Mouse (Mus musculus): ENCODE data around the gene Rfx1. TPM values are rescaled to one million over a fixed set of nuclear protein-coding genes. Genes with fewer than 3 reads are reported as not detected.
A peak's percentile ranks its signal among the peaks of the same experiment; 100 is the strongest.

Gene Rfx1
- polyA plus RNA-seq, 1 experiment from 2014 or later = 9.5 TPM

- peaks cover 12% of the 10 kb centered on the region for H3K4me1 ChIP-seq (replicated peaks; ENCODE audit: control insufficient read depth, insufficient read depth, low read length)
- H3K36me3 ChIP-seq (ENCODE audit: control insufficient read depth, insufficient read depth, low read length) = peaks cover 16% of the 10 kb centered on the region; the same call in 1 of the 2 replicates
- ATAC-seq (replicated peaks; ENCODE audit: low FRiP score) = no peak
- H3K27me3 ChIP-seq (replicated peaks; ENCODE audit: control insufficient read depth, insufficient read depth, low read length) = no peaks in the 10 kb centered on the region
- H3K27ac ChIP-seq (ENCODE audit: low read depth, low read length) = no peak overlapping the region
- no peak overlapping the region for H3K9ac ChIP-seq (ENCODE audit: low read depth, low read length)
- peak overlapping the region; percentile 74 for H3K4me2 ChIP-seq
- no peaks in the 10 kb centered on the region for H3K9me3 ChIP-seq (ENCODE audit: control insufficient read depth, low read length)
- 82% methylated on average over 2 of the region's 2 CpGs for WGBS
- no peak overlapping the region for H3K4me3 ChIP-seq (ENCODE audit: low read depth, low read length)
- no peak for DNase-seq (ENCODE audit: low spot score)
These were observed 39.0 kb downstream of the Rfx1 start for GRCm38 (mm10) chr8:84105676-84106075.

DNA sequence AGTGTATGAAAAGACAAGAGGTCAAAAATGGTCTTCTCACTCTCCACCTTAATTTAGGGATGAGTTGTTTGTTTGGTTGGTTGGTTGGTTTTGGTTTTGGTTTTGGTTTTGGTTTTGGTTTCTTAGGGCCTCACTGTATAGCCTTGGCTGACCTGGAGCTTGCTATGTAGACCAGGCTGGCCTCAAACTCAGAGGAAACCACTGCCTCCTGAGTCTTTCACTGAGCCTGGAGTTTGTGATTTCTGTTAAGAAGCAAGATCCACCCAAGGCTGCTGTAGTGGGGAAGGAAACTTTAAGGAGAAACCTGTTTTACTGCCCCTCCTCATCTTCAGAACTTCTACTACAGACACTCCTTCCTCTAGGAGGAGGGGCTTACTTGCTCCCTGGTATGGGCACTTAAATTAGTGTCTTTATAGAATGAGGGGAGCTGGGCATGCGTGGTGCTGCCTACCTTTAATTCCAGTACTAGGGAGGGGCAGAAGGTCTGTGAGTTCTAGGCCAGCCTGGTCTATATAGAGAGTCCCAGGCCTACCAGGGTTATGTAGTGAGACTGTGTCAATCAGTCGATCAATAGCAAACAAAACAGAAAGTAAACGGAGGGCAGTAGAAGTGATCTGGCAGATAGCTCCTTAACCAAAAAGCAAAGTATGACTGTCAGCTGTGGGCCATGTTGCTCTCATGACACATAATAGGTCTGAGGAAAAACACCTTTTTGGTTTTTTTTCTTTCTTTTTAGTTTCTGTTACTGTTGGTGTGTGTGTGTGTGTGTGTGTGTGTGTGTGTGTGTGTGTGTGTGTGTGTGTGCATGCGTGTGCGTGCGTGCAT lies 39.8 kb downstream of the Rfx1 start:
- no peak overlapping the region for H3K27ac ChIP-seq (ENCODE audit: low read depth, low read length)
- 78% methylated on average over 5 of the region's 6 CpGs for WGBS

GRCm38 (mm10) chr8:84115646-84116045 lies 49.0 kb downstream of the Rfx1 start:
- Histone ChIP-seq H3K4me3 (ENCODE audit: low read depth, low read length) (no peak overlapping the region), H3K9ac (ENCODE audit: low read depth, low read length) (no peak overlapping the region), H3K4me2 (no peak overlapping the region), H3K4me1 (replicated peaks; ENCODE audit: control insufficient read depth, insufficient read depth, low read length) (no peaks in the 10 kb centered on the region), H3K9me3 (ENCODE audit: control insufficient read depth, low read length) (no peaks in the 10 kb centered on the region; the same call in 1 of the 2 replicates), H3K36me3 (ENCODE audit: control insufficient read depth, insufficient read depth, low read length) (no peaks in the 10 kb centered on the region), H3K27me3 (replicated peaks; ENCODE audit: control insufficient read depth, insufficient read depth, low read length) (no peaks in the 10 kb centered on the region), H3K27ac (ENCODE audit: low read depth, low read length) (no peak overlapping the region)
- ATAC-seq (replicated peaks; ENCODE audit: low FRiP score) = no peak
- 84% methylated on average over 6 of the region's 6 CpGs for WGBS
- DNase-seq (ENCODE audit: low spot score) = no peak

More for the DNA sequence above, 39.8 kb downstream of the Rfx1 start:
- no peak overlapping the region for H3K4me3 ChIP-seq (ENCODE audit: low read depth, low read length)
- no peak overlapping the region for H3K4me2 ChIP-seq
- ATAC-seq (replicated peaks; ENCODE audit: low FRiP score) (no peak), DNase-seq (ENCODE audit: low spot score) (no peak)
- H3K4me1 ChIP-seq (replicated peaks; ENCODE audit: control insufficient read depth, insufficient read depth, low read length) = peaks cover 12% of the 10 kb centered on the region
- H3K9ac ChIP-seq (ENCODE audit: low read depth, low read length) = no peak overlapping the region
- peaks cover 14% of the 10 kb centered on the region; the same call in 1 of the 2 replicates for H3K36me3 ChIP-seq (ENCODE audit: control insufficient read depth, insufficient read depth, low read length)
- no peaks in the 10 kb centered on the region for H3K27me3 ChIP-seq (replicated peaks; ENCODE audit: control insufficient read depth, insufficient read depth, low read length)
- H3K9me3 ChIP-seq (ENCODE audit: control insufficient read depth, low read length) = no peaks in the 10 kb centered on the region

GRCm38 (mm10) chr8:84122151-84122550 lies 55.5 kb downstream of the Rfx1 start:
- H3K27ac ChIP-seq (ENCODE audit: low read depth, low read length) = no peak overlapping the region
- DNase-seq (ENCODE audit: low spot score) = no peak
- H3K9ac ChIP-seq (ENCODE audit: low read depth, low read length) = no peak overlapping the region
- H3K4me2 ChIP-seq = no peak overlapping the region
- WGBS = 78% methylated on average over 3 of the region's 3 CpGs
- no peaks in the 10 kb centered on the region for H3K27me3 ChIP-seq (replicated peaks; ENCODE audit: control insufficient read depth, insufficient read depth, low read length)
- no peaks in the 10 kb centered on the region for H3K4me1 ChIP-seq (replicated peaks; ENCODE audit: control insufficient read depth, insufficient read depth, low read length)
- ATAC-seq (replicated peaks; ENCODE audit: low FRiP score) = no peak
- no peaks in the 10 kb centered on the region; the same call in 1 of the 2 replicates for H3K9me3 ChIP-seq (ENCODE audit: control insufficient read depth, low read length)
- no peaks in the 10 kb centered on the region for H3K36me3 ChIP-seq (ENCODE audit: control insufficient read depth, insufficient read depth, low read length)
- no peak overlapping the region for H3K4me3 ChIP-seq (ENCODE audit: low read depth, low read length)

- no peak within 1 kb of the TSS for H3K27ac ChIP-seq (ENCODE audit: low read depth, low read length)
- 55% methylated on average over 9 of the region's 9 CpGs for WGBS
- ATAC-seq (replicated peaks; ENCODE audit: low FRiP score) = no peak
- no peaks in the 10 kb centered on the region for H3K36me3 ChIP-seq (ENCODE audit: control insufficient read depth, insufficient read depth, low read length)
- DNase-seq (ENCODE audit: low spot score) = no peak
- no peaks in the 10 kb centered on the region for H3K27me3 ChIP-seq (replicated peaks; ENCODE audit: control insufficient read depth, insufficient read depth, low read length)
- H3K4me2 ChIP-seq = no peak within 1 kb of the TSS
- H3K4me1 ChIP-seq (replicated peaks; ENCODE audit: control insufficient read depth, insufficient read depth, low read length) = peaks cover 5% of the 10 kb centered on the region; the same call in 1 of the 2 replicates
- H3K9ac ChIP-seq (ENCODE audit: low read depth, low read length) = no peak within 1 kb of the TSS
- H3K9me3 ChIP-seq (ENCODE audit: control insufficient read depth, low read length) = no peaks in the 10 kb centered on the region
- H3K4me3 ChIP-seq (ENCODE audit: low read depth, low read length) = no peak within 1 kb of the TSS
These were observed 59.0 kb downstream of the Rfx1 start, which contains the start of gene Podnl1 for GRCm38 (mm10) chr8:84125656-84126055. Gene Podnl1, plus strand, starts transcription at chr8:84125989.

- no peak overlapping the region for H3K9ac ChIP-seq (ENCODE audit: low read depth, low read length)
These were observed 60.1 kb downstream of the Rfx1 start for GRCm38 (mm10) chr8:84126742-84127141.

DNA sequence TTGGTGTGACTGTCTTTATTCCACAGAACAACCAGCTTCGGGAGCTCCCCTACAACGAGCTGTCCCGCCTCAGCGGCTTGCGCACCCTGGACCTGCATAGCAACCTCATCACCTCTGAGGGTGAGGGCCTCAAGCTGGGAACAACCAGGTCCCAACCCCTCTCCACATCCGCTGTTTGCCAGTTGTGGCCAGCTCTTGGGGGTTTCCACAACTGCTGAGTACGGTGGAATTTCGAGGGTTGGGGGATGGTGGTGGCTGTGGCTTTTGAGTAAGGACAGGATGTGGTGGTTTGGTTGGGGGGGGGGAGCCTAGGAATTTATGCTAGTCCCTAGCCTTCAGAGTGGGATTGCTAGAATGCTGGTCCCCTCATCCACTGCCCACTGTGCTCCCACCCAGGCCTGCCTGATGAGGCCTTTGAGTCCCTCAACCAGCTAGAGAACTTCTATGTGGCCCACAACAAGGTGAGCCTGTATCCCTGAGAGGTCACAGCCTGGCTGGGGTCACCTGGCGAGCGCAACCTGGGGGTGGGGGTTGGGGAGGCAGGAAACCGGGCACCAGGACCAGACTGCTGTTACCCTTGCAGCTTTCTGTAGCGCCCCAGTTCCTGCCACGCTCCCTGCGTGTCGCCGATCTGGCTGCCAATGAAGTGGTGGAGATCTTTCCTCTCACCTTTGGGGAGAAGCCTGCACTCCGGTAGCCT lies 60.7 kb downstream of the Rfx1 start:
- Histone ChIP-seq H3K4me3 (ENCODE audit: low read depth, low read length) (no peak overlapping the region), H3K27me3 (replicated peaks; ENCODE audit: control insufficient read depth, insufficient read depth, low read length) (no peaks in the 10 kb centered on the region), H3K27ac (ENCODE audit: low read depth, low read length) (no peak overlapping the region), H3K36me3 (ENCODE audit: control insufficient read depth, insufficient read depth, low read length) (no peaks in the 10 kb centered on the region), H3K4me1 (replicated peaks; ENCODE audit: control insufficient read depth, insufficient read depth, low read length) (peaks cover 5% of the 10 kb centered on the region; the same call in 1 of the 2 replicates), H3K9me3 (ENCODE audit: control insufficient read depth, low read length) (no peaks in the 10 kb centered on the region), H3K4me2 (no peak overlapping the region), H3K9ac (ENCODE audit: low read depth, low read length) (no peak overlapping the region)
- 44% methylated on average over 17 of the region's 17 CpGs for WGBS
- ATAC-seq (replicated peaks; ENCODE audit: low FRiP score) = no peak
- DNase-seq (ENCODE audit: low spot score) = no peak

More at GRCm38 (mm10) chr8:84126742-84127141, 60.1 kb downstream of the Rfx1 start:
- H3K4me2 ChIP-seq = no peak overlapping the region
- H3K4me3 ChIP-seq (ENCODE audit: low read depth, low read length) = no peak overlapping the region
- H3K9me3 ChIP-seq (ENCODE audit: control insufficient read depth, low read length) = no peaks in the 10 kb centered on the region
- no peak for ATAC-seq (replicated peaks; ENCODE audit: low FRiP score)
- H3K27me3 ChIP-seq (replicated peaks; ENCODE audit: control insufficient read depth, insufficient read depth, low read length) = no peaks in the 10 kb centered on the region
- no peak overlapping the region for H3K27ac ChIP-seq (ENCODE audit: low read depth, low read length)
- H3K36me3 ChIP-seq (ENCODE audit: control insufficient read depth, insufficient read depth, low read length) = no peaks in the 10 kb centered on the region
- WGBS = 36% methylated on average over 2 of the region's 2 CpGs
- peaks cover 5% of the 10 kb centered on the region; the same call in 1 of the 2 replicates for H3K4me1 ChIP-seq (replicated peaks; ENCODE audit: control insufficient read depth, insufficient read depth, low read length)
- DNase-seq (ENCODE audit: low spot score) = no peak

DNA sequence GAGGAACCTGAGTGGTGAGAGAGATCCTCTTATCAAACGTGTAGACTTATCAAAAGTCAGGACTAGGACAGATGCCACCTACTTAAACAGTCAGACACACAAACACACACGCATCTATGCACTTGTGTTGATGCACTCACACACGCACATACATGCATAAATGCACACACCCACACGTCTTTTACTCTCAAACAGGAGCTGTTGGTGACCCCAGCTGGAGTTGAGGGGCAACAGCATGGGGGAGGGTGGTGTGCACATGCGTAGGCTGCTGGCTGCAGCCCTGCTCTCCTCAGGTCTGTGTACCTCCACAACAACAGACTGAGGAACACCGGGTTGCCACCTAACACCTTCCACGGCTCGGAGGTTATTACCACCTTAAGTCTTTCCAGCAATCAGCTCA lies 61.6 kb downstream of the Rfx1 start:
- Histone ChIP-seq H3K36me3 (ENCODE audit: control insufficient read depth, insufficient read depth, low read length) (peaks cover 4% of the 10 kb centered on the region; the same call in 1 of the 2 replicates), H3K4me3 (ENCODE audit: low read depth, low read length) (no peak overlapping the region), H3K27ac (ENCODE audit: low read depth, low read length) (no peak overlapping the region), H3K27me3 (replicated peaks; ENCODE audit: control insufficient read depth, insufficient read depth, low read length) (no peaks in the 10 kb centered on the region), H3K9me3 (ENCODE audit: control insufficient read depth, low read length) (no peaks in the 10 kb centered on the region), H3K4me1 (replicated peaks; ENCODE audit: control insufficient read depth, insufficient read depth, low read length) (peaks cover 5% of the 10 kb centered on the region; the same call in 1 of the 2 replicates), H3K4me2 (no peak overlapping the region), H3K9ac (ENCODE audit: low read depth, low read length) (no peak overlapping the region)
- 55% methylated on average over 8 of the region's 8 CpGs for WGBS
- ATAC-seq (replicated peaks; ENCODE audit: low FRiP score) (no peak), DNase-seq (ENCODE audit: low spot score) (no peak)
